Mouse (Mus musculus): ENCODE measurements around the gene Whrn.

The Whrn gene

GRCm38 (mm10) chr4:63495915-63496278, at the start of gene Whrn:
Whrn (minus strand) TSS chr4:63495991.
- in situ Hi-C loops (cut with MboI, MseI) = loop anchor here (5.0 kb wide), 1 partner anchor 79 kb away; no protein-coding TSS in a partner anchor

- in situ Hi-C loops (cut with MboI, MseI) = loop anchor here (10.0 kb wide), 1 partner anchor 491 kb away; no protein-coding TSS in a partner anchor
Measured at GRCm38 (mm10) chr4:63545231-63545958, 49.6 kb upstream of the Whrn start.

DNA sequence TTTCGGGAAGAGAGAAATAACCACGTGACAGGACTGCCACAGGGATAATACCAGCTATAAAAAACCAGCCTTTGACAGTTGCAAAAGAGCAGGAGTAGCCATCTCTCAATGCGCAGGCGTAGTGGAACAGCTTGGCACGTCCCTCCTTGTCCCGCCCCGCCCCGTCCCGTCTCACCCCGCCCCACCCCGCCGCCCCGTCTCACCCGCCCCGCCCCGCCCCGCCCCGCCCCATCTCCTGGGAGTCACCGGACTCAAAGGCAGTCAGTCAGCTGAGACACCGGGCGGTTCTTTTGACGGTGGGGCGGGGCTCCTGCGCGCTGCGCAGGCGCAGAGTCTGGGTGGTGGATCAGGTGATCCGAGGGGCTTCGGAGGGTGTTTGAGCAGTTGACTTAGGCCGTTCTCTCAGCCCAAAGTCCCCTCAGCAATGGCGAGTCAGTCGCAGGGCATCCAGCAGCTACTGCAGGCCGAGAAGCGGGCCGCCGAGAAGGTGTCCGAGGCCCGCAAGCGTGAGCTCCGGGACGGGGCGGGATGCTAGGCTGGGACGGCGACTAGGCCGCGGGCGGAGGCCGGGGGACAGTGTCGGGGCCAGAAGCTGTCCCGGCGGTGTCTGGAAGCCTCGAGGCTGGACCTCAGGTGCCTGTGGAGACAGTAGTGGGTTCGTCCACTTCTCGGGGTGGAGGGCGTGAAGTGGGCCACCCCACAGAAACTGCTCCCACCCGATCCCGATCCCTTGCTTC, 48.9 kb upstream of the Whrn start, which contains the start of gene Atp6v1g1:
Atp6v1g1 (plus strand) TSS at position 279 of the 737 bp plus-strand sequence.
- in situ Hi-C loops (cut with MboI, MseI) = loop anchor here (10.0 kb wide), 1 partner anchor 490 kb away; no protein-coding TSS in a partner anchor

- in situ Hi-C loops (cut with MboI, MseI) = loop anchor here (10.0 kb wide), 1 partner anchor 489 kb away; no protein-coding TSS in a partner anchor
Measured at GRCm38 (mm10) chr4:63543746-63544493, 48.1 kb upstream of the Whrn start.

- in situ Hi-C loops (cut with MboI, MseI) = loop anchor here (10.0 kb wide), 1 partner anchor 487 kb away; no protein-coding TSS in a partner anchor
Measured at GRCm38 (mm10) chr4:63542209-63542608, 46.4 kb upstream of the Whrn start.

- in situ Hi-C loops (cut with MboI, MseI) = no loop called here
Measured at GRCm38 (mm10) chr4:63537602-63538001, 41.8 kb upstream of the Whrn start.

- in situ Hi-C loops (cut with MboI, MseI) = no loop called here
Measured at GRCm38 (mm10) chr4:63530409-63530808, 34.6 kb upstream of the Whrn start.

- in situ Hi-C loops (cut with MboI, MseI) = no loop called here
Measured at GRCm38 (mm10) chr4:63528946-63529345, 33.2 kb upstream of the Whrn start.

DNA sequence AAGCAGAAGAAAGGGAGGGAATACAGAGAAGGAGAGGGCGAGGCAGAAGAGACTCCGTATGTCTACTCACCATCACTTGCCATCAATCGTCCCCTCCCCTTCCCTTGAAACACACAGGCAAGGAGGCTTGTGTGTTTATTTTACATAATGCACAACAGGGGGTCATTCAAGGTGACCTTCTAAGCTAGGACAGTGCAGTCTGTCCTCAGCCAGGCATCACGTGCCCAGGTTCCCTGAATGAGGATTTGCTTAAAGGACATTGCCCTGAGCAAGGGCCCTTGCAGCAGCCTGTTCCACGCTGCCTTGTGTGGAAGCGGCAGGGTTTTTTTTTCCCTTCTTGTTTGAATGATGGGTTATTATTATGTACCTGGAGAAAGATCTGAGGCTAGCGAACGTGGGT, 29.7 kb upstream of the Whrn start:
- in situ Hi-C loops (cut with MboI, MseI) = no loop called here

- in situ Hi-C loops (cut with MboI, MseI) = no loop called here
Measured at GRCm38 (mm10) chr4:63521813-63522419, 26.1 kb upstream of the Whrn start.

DNA sequence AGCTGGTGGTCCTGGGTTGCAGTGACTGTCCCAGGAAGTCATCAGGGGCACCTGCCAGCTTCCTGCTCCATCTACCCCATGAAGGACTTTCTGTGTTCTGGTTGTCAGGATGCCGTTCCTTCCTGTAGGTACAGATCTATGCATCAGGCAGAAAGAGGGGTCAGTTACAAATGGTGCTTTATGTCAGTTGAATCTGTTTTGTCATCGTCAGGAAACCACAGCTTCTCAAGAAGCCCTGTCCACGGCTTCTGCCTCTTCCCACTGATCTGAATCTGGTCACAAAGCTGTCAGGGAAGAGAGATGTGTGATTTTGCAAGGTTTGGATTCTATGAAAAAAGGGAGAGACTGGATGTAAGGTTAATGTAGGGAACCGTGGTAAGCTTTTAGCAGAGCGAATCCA, 19.2 kb upstream of the Whrn start:
- in situ Hi-C loops (cut with MboI, MseI) = no loop called here

- in situ Hi-C loops (cut with MboI, MseI) = no loop called here
Measured at GRCm38 (mm10) chr4:63514454-63514984, 18.7 kb upstream of the Whrn start.

GRCm38 (mm10) chr4:63512921-63513320, 17.1 kb upstream of the Whrn start:
- in situ Hi-C loops (cut with MboI, MseI) = no loop called here

DNA sequence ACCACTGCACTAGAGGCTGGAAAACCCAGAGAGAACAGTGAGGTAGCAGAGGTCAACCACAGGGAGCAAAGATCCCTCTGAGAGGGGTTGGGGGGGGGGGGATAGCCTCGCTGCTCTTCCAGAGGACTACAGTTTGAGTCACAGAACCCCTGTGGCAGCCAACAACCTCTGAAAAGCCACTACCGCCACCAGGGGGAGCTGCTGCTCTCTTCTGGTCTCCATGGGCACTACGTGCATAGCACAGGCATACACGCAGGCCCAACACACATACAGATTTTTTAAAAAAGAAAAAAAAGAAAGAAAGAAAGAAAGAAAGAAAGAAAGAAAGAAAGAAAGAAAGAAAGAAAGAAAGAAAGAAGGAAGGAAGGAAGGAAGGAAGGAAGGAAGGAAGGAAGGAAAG, 12.4 kb upstream of the Whrn start:
- in situ Hi-C loops (cut with MboI, MseI) = loop anchor here (5.0 to 10.0 kb wide), 2 partner anchors 327 to 439 kb away; no protein-coding TSS in a partner anchor

GRCm38 (mm10) chr4:63507478-63507877, 11.7 kb upstream of the Whrn start:
- in situ Hi-C loops (cut with MboI, MseI) = loop anchor here (5.0 to 10.0 kb wide), 2 partner anchors 327 to 440 kb away; no protein-coding TSS in a partner anchor

- in situ Hi-C loops (cut with MboI, MseI) = loop anchor here (10.0 kb wide), 1 partner anchor 331 kb away; no protein-coding TSS in a partner anchor
Measured at GRCm38 (mm10) chr4:63503949-63504348, 8.2 kb upstream of the Whrn start.

GRCm38 (mm10) chr4:63501050-63501449, 5.3 kb upstream of the Whrn start:
- in situ Hi-C loops (cut with MboI, MseI) = loop anchor here (10.0 kb wide), 1 partner anchor 334 kb away; no protein-coding TSS in a partner anchor

- in situ Hi-C loops (cut with MboI, MseI) = loop anchor here (5.0 kb wide), 1 partner anchor 81 kb away; no protein-coding TSS in a partner anchor
Measured at GRCm38 (mm10) chr4:63498346-63498745, 2.6 kb upstream of the Whrn start.

GRCm38 (mm10) chr4:63496312-63496711, 521 bp upstream of the Whrn start:
- in situ Hi-C loops (cut with MboI, MseI) = loop anchor here (5.0 kb wide), 1 partner anchor 79 kb away; no protein-coding TSS in a partner anchor
